Mouse (Mus musculus) heart, adult 2 months (tissue): ENCODE results near the gene Mrps10.

ENCODE experiments used
- CTCF ChIP-seq: fragments of 200-600 bp; IDR thresholded peaks from 2 replicates; pipeline ENCODE4 v1.8.1; 2022; ENCODE audit warnings: antibody characterized with exemption, mild to moderate bottlenecking, moderate library complexity
- EP300 ChIP-seq: fragments of 200-500 bp; IDR thresholded peaks from 2 replicates; pipeline ENCODE4 v1.6.1; 2011; ENCODE audit warnings: low read depth, low read length, control low read depth; ENCODE audit not compliant: insufficient read depth
- POLR2A ChIP-seq: fragments of 200-500 bp; IDR thresholded peaks from 2 replicates; pipeline ENCODE4 v1.6.1; 2011; ENCODE audit warnings: mild to moderate bottlenecking, low read depth, low read length, control low read depth; ENCODE audit not compliant: insufficient read depth

DNA sequence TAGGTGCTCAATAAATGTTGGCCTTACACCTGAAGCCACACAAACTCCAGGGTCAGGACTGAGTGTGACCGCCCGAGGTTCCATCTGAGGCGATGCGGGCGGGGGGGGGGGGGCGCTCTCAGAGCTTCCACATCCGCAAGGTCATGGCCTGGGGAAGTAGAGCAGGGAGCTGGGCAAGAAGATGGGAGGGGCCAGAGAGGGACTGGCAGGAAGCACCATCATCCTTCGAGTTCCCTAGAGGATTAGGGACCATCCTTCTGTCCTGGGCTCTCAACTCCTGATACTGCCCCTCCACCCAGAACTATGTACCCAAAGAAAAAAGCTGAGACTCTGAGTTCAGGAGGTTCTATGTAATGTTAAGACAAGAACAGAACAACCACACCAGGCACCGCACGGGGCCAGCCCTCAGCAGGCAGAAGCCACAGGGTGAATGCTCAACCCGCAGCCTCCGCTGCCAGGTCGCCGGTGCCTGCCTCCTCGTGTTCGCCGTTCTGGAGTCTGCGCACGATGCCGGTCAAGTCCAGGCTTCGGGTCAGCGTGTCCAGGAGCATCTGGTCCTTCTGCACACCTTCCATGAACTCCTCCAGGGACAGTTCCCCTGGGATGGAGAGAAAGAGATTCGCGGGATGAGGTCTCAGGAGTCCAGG, 25.7 kb downstream of the Mrps10 start:
- TF ChIP-seq POLR2A (no peak), EP300 (no peak), CTCF (no peak)
